Mouse (Mus musculus) B cell, adult 2 months (primary cell): ENCODE measurements at regions not wholly inside any gene's neighbourhood (a gene's known extent, or its start where the extent isn't known, plus 50 kb on each side); places are given as distances from the start of the nearest gene placed in this dataset.

ENCODE experiments used
- DNase-seq, 2 experiments: peaks; one replicate each; pipeline ENCODE4 v3.0.0; 2022

DNA sequence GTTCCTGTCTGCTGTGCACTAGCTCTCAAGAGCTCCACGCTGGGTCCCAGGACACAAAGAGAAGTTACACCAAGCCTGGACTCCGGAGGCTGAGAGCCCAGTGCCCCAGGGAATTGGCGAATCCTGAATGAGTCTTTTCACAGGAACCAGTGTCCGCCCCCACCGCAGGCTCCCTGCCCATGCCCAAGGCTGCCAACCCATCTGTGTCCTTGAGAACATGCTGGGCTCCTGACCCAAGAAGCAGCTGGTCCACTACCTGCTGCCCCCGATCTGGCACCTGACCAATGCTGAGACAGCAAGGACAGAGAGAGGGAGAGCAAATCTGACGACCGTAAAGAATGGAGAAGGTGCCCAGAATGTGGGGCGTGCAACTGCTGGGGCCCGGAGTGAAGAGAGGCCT is 85.2 kb upstream of the Cplx2 start:
- DNase-seq = no peak

GRCm38 (mm10) chr13:54286616-54287015 is 84.5 kb upstream of the Cplx2 start:
- no peak for DNase-seq

DNA sequence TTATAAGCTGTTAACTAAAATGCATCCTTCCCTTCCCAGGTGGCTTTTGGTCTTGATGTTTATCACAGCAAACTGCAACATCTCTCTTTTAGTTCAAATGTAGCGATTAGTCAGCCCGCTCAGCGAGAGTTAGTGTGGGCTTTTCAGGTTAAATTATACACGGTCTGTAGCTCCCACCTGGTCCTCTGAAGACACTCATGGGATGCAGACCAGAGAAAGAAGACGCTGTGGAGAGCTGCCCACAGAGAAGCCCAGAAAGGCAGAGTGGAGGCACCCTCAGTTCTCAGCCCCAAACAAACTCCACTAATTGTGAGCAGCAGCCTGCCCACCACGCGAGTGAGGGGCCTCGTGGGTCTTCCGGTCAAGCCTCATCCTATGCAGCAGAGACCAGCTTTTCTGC is 81.1 kb upstream of the Cplx2 start:
- no peak for DNase-seq

- DNase-seq = no peak
Observed at GRCm38 (mm10) chr13:54292394-54292793, 78.8 kb upstream of the Cplx2 start.

GRCm38 (mm10) chr13:54293006-54293405 is 78.1 kb upstream of the Cplx2 start:
- no peak for DNase-seq

DNA sequence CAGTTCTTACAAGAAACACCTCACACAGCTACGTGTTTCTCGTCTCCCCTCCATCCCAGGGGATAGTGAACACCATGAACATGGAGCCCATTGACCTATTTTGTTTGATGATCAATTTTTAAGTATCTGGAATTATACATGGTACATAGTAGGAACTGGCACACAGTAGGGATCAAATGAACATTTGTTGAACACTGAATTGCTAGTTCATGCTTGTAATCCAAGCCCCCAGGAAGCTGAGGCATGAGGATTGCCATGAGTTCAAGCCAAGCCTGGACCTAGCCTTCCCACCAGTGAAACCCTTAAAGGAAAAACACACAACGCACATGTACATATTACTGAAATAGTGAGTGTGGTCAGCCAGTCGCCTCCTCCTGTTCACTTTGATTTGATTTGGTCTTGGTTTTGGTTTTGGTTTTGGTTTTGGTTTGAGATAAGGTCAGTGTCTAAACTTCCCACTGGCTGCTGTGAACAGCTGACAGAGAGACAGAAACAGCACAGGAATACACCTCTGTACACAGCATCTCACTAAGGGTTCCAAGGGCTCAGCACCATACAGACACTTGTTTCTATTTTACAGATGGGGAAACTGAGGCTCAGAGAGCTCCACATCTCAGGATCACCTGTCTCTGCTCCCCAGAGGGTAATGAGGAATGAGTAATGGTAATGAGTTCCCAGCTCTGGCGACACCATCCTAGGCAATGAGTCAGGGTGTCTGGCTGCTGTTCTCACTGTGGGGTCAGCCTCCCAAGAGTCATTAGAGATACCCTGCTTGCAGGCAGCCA is 75.5 kb upstream of the Cplx2 start:
- DNase-seq = no peak

- DNase-seq = no peak
Observed at GRCm38 (mm10) chr13:54296260-54296555, 74.9 kb upstream of the Cplx2 start.

DNA sequence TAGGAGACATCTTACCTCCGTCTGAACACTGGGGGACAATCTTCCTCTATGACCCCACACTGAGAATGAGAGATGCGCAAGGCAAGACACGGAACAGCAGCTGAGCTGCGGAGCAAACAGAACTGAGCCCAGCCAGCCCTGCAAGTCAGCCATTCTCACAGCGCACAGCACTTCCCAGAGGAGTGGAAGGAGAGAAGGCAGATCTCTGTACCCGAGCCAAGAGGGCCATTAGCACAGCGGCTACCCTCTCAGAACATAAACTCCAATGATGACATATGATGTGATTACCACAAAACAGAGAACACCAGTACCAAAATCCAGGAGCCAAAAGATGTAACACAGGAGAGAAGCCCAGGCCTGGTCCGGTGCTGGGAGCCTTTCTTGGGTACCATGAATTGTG is 72.3 kb upstream of the Cplx2 start:
- no peak for DNase-seq

- no peak for DNase-seq
Observed at GRCm38 (mm10) chr13:54299295-54299694, 71.9 kb upstream of the Cplx2 start.

- no peak for DNase-seq
Observed at GRCm38 (mm10) chr13:54301110-54301509, 70.0 kb upstream of the Cplx2 start.

DNA sequence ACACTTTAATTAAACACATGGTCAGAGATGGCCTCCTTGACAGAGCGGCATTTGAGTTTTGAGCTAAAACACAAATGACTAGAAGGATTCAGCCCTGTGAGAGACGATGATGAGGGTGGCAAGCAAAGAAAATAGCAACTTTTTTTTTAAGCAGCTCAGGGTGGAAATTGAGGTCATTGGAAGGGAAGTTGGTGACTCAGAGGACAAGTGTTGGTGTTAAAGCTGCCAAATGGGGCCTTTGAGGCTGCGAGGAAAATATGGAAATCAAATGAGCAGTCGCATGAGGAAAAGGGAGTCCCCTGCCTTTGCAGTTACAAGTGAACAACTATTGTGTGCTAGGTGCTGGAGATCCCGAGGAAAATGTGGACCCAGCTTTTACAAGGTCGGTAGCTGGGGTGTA is 69.5 kb upstream of the Cplx2 start:
- no peak for DNase-seq

DNA sequence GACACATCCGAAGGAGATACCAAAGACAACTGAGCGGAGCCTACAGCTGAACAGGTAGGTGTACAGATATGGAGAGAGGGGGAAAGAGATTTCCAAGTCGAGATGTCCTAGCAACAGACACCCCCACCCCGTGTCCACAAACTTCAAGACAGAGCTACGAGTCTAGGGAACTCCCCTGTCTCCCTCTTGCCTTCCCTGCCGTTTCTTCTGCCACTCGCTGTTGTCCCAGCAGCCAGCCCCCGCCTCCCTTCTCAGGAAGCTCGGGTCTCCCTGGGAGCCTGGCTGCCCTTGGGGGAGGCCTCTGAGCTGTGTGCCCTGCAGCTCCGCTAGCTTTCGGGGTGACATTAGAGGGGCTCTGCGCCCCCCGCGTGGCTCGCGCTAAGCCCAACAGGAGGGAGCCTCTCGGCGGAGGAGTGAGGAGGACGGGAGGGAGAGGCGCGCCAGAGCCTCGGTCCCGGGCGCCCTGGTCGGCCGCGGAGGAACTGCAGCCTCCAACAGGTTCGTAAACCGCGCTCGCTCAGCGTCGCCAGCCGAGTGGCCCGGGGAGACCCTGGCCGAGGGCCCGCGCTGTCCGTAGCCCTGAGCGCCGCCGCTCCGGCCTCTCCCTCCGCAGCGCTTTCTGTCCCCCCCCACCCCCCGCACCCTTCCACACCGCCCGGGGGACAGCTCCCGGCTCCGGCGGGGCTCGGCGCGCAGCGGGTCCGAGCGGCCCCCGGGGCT is 68.6 kb upstream of the Cplx2 start:
- peak; percentile 45 to 52 for DNase-seq

DNA sequence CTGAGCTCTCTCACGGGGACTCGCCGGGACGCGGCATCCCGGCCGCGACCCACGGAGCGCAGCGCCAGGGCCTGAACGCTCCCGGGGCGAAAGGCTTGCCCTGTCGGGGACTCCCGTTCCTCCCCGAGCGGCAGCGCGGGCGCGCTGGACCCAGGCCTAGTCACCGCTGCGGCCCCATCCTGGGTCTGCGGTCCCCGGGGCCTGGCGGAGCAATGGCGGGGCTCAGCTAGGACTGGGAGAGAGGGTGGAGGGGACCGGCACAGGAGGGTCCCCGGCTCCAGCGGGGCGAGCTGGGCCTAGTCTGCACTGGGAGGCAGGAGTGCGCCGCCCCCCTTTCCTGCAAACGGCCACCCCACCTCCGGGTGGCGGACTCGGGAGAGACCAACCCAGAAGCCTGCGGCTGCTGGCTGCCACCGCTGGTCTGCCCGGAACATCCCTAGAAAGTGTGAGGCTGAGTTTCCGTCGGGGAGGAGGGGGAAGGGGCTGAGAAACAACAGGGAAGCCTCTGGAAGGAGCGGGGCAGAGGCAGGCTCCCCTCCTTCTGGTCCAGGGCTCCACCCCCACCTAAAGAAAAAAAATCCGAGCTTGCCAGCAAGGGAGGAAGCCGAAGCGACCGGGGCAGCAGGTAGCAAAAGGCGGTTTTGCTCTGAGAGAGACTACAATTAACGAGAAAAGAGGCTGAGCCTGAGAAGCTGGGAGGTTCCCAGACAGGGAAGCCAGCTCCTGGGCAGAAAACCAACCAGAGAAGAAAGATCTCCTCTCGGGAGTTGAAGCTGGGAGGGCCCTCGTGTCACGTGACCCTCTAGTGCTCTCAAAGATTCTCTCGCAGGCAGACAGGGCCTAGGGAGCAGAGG is 67.9 kb upstream of the Cplx2 start:
- DNase-seq = peak; percentile 65 to 69

DNA sequence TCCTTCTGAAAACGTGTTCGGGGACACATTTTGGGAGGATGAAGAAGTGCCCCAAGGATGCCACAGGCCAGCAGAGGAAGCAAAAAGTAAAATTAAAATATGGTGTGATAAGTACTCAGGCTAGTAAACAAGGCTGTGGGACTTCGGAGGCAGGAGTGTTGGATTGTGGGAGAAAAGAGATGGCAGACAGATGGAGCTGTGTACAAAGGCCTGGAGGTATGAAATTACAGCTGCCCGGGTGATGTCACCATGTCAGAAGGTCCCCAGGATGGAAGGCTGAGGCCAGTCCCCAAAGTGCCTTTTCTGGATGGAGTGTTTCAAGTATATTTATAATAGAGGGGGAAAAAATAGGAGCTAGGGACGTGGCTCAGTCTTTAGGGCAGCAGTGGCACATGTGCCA is 66.9 kb upstream of the Cplx2 start:
- DNase-seq = no peak

DNA sequence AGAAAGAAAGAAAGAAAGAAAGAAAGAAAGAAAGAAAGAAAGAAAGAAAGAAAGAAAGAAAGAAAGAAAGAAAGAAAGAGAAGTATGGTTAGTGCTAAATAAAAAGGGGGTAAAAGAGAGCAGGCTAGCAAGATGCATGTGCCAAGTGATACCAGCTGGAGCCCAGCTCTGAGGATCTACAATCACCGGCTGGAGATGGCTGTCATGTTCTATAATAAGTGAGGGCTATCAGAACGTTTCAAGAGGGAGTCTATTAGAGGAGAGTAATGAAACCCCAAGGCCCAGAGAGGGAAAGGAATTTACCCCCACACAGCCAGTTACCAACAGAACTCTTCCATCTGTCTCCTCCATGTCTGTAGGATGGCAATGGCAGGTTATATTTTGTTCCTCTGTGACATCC is 62.6 kb upstream of the Cplx2 start:
- DNase-seq = no peak

DNA sequence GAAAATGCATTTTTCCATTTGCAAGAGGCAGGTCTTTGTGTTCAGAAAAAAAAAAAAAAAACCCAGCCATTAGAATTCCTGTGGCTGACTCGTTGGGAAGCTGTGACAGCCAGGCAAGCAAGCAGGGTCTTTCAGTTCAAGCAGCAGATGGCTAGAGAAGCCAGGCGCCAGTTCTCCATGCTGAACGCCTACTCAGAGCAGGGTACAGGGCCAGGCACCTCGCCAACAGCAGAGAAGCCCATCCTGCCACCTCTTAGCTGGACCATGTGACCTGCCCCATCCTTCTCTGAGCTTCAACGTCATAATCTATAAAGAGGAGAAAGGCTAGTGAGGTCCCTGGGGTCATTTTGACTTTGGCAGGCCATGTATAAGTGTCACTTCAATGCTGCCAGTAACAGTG is 61.8 kb upstream of the Cplx2 start:
- no peak for DNase-seq

GRCm38 (mm10) chr13:54310144-54310543 is 61.0 kb upstream of the Cplx2 start:
- DNase-seq = no peak

- no peak for DNase-seq
Observed at GRCm38 (mm10) chr13:54311327-54312026, 59.7 kb upstream of the Cplx2 start.

DNA sequence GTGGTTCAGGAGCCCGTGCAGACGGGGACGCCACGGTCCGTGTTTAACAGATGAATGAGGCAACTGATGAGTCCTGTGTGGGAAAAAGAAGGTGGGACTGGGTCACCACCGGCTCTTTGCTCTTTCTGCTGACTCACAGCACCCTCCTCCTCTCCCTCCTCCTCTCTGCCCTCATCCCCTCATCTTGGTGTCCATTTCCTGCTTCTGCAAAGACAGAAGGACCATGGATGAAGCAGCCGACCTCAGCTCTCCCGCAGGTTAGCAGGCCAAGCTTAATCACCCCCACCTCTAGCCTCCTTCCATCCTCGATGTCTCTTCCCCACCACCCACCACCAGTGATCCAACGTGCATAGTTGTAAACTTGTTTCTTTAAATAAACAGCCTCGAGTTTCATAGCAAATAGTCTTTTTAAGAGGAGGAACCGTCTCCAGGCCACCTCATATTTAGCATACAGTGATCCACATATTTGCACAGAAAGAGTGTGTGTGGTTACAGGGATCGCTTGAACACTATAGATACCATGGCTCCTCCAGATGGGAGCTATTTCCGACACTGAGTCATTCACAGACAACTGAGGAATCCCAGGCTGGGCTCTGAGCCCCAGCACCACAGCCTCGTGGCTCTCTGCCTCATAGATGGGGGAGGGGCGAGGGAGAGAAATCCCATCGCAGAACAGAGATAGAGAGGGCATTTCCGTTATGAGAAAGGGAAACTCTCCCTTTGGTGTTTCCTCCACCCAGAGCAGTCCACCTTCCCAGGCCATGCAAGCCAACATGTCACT is 58.6 kb upstream of the Cplx2 start:
- no peak for DNase-seq

GRCm38 (mm10) chr13:54315333-54315732 is 55.8 kb upstream of the Cplx2 start:
- DNase-seq = no peak

GRCm38 (mm10) chr13:54316907-54317306 is 54.2 kb upstream of the Cplx2 start:
- DNase-seq = no peak

- no peak for DNase-seq
Observed at GRCm38 (mm10) chr13:54318161-54318560, 53.0 kb upstream of the Cplx2 start.
